Mouse (Mus musculus): ENCODE measurements around the gene Reep3.

The Reep3 gene

GRCm38 (mm10) chr10:67082531-67082930 is 14.2 kb downstream of the Reep3 start:
- no peak for DNase-seq (ENCODE audit: low read depth)

- no peak for DNase-seq (ENCODE audit: low read depth)
Observed at GRCm38 (mm10) chr10:67081206-67082007, 15.3 kb downstream of the Reep3 start.

GRCm38 (mm10) chr10:67079030-67079429 is 17.7 kb downstream of the Reep3 start:
- no peak for DNase-seq (ENCODE audit: low read depth)

- no peak for DNase-seq (ENCODE audit: low read depth)
Observed at GRCm38 (mm10) chr10:67075931-67076878, 20.5 kb downstream of the Reep3 start.

- no peak for DNase-seq (ENCODE audit: low read depth)
Observed at GRCm38 (mm10) chr10:67073577-67073976, 23.2 kb downstream of the Reep3 start.

GRCm38 (mm10) chr10:67072600-67072999 is 24.1 kb downstream of the Reep3 start:
- DNase-seq (ENCODE audit: low read depth): no peak

- DNase-seq (ENCODE audit: low read depth): no peak
Observed at GRCm38 (mm10) chr10:67071884-67072283, 24.9 kb downstream of the Reep3 start.

- DNase-seq (ENCODE audit: low read depth): no peak
Observed at GRCm38 (mm10) chr10:67071389-67071788, 25.4 kb downstream of the Reep3 start.

- peak; percentile 51 for DNase-seq (ENCODE audit: low read depth)
Observed at GRCm38 (mm10) chr10:67069013-67069412, 27.7 kb downstream of the Reep3 start.

- no peak for DNase-seq (ENCODE audit: low read depth)
Observed at GRCm38 (mm10) chr10:67066421-67066820, 30.3 kb downstream of the Reep3 start.

- DNase-seq (ENCODE audit: low read depth): no peak
Observed at GRCm38 (mm10) chr10:67065927-67066326, 30.8 kb downstream of the Reep3 start.

- DNase-seq (ENCODE audit: low read depth): no peak
Observed at GRCm38 (mm10) chr10:67065277-67065887, 31.4 kb downstream of the Reep3 start.

GRCm38 (mm10) chr10:67061823-67062222 is 34.9 kb downstream of the Reep3 start:
- DNase-seq (ENCODE audit: low read depth): no peak

- DNase-seq (ENCODE audit: low read depth): no peak
Observed at GRCm38 (mm10) chr10:67061367-67061801, 35.4 kb downstream of the Reep3 start.

- no peak for DNase-seq (ENCODE audit: low read depth)
Observed at GRCm38 (mm10) chr10:67058702-67059101, 38.0 kb downstream of the Reep3 start.

- no peak for DNase-seq (ENCODE audit: low read depth)
Observed at GRCm38 (mm10) chr10:67058297-67058696, 38.4 kb downstream of the Reep3 start.

- no peak for DNase-seq (ENCODE audit: low read depth)
Observed at GRCm38 (mm10) chr10:67057696-67058095, 39.0 kb downstream of the Reep3 start.

- no peak for DNase-seq (ENCODE audit: low read depth)
Observed at GRCm38 (mm10) chr10:67057208-67057607, 39.5 kb downstream of the Reep3 start.

GRCm38 (mm10) chr10:67055867-67056856 is 40.6 kb downstream of the Reep3 start:
- DNase-seq (ENCODE audit: low read depth): no peak

GRCm38 (mm10) chr10:67053475-67053874 is 43.3 kb downstream of the Reep3 start:
- no peak for DNase-seq (ENCODE audit: low read depth)

GRCm38 (mm10) chr10:67052429-67052828 is 44.3 kb downstream of the Reep3 start:
- DNase-seq (ENCODE audit: low read depth): no peak
